Mouse (Mus musculus): Measurements from ENCODE around the gene Gatad2b.

- TF ChIP-seq CTCF (IDR thresholded peaks at IDR 0.05; ENCODE audit: low read depth, low read length) (no peak), POLR2A (IDR thresholded peaks at IDR 0.05; ENCODE audit: extremely low read depth, insufficient read depth, low read length) (no peak)
Measured at GRCm38 (mm10) chr3:90272170-90272569, 20.8 kb upstream of the Gatad2b start.
